Mouse (Mus musculus) MEL (cell line): ENCODE measurements around the gene Tnpo1. TPM values are rescaled to one million over a fixed set of nuclear protein-coding genes. Genes with fewer than 3 reads are reported as not detected.
A peak's percentile ranks its signal among the peaks of the same experiment; 100 is the strongest.

ENCODE experiments used
- DNase-seq: peaks from one replicate; pipeline ENCODE4 v3.0.0; 2011; ENCODE audit warnings: low read depth, low spot score
- H3K27ac ChIP-seq: 2 replicates; pipeline ENCODE4 v1.5.1; 2012; ENCODE audit warnings: low read depth, mild to moderate bottlenecking, control low read depth, low read length, moderate library complexity; ENCODE audit not compliant: control insufficient read depth
- H3K27me3 ChIP-seq, 2 experiments: fragments of 150-350 bp in 1 of 2; sonication (generic) in 1 of 2; 2 replicates each; pipeline ENCODE4 v1.6.1; 2012; ENCODE audit warnings: low read length in 2 of 2, mild to moderate bottlenecking in 2 of 2, improper control_type of control experiment in 1 of 2, moderate library complexity in 1 of 2; ENCODE audit not compliant: insufficient read depth in 2 of 2, control insufficient read depth in 1 of 2
- H3K36me3 ChIP-seq, 2 experiments: 2 replicates each; pipeline ENCODE4 v1.6.1; 2012 to 2014; ENCODE audit warnings: low read length in 2 of 2, improper control_type of control experiment in 1 of 2, inconsistent platforms in 1 of 2, mild to moderate bottlenecking in 1 of 2; ENCODE audit not compliant: insufficient read depth in 2 of 2, control insufficient read depth in 1 of 2
- H3K4me1 ChIP-seq, 2 experiments: fragments of 150-350 bp in 1 of 2; sonication (generic) in 1 of 2; 2 replicates each; pipeline ENCODE4 v1.6.1; 2012; ENCODE audit warnings: low read length in 2 of 2, improper control_type of control experiment in 1 of 2, mild to moderate bottlenecking in 1 of 2; ENCODE audit not compliant: insufficient read depth in 2 of 2, control insufficient read depth in 1 of 2
- H3K4me3 ChIP-seq, 2 experiments: fragments of 150-350 bp in 1 of 2; sonication (generic) in 1 of 2; 2 replicates each; pipeline ENCODE4 v1.5.1; 2012; ENCODE audit warnings: low read depth in 2 of 2, low read length in 2 of 2, mild to moderate bottlenecking in 2 of 2, moderate library complexity in 2 of 2, control low read depth in 1 of 2, improper control_type of control experiment in 1 of 2; ENCODE audit not compliant: control insufficient read depth in 1 of 2, insufficient read depth in 1 of 2
- H3K79me2 ChIP-seq: 2 replicates; pipeline ENCODE4 v1.6.1; 2012; ENCODE audit warnings: mild to moderate bottlenecking, low read length, moderate library complexity; ENCODE audit not compliant: control insufficient read depth, poor library complexity, insufficient read depth
- H3K9ac ChIP-seq: 2 replicates; pipeline ENCODE4 v1.6.1; 2012; ENCODE audit warnings: low read depth, mild to moderate bottlenecking, control low read depth, low read length, moderate library complexity; ENCODE audit not compliant: control insufficient read depth, poor library complexity, severe bottlenecking
- H3K9me3 ChIP-seq: fragments of 150-350 bp; sonication (generic); replicated peaks from 2 replicates; pipeline ENCODE4 v1.6.1; 2012; ENCODE audit warnings: mild to moderate bottlenecking, low read length, improper control_type of control experiment, moderate library complexity; ENCODE audit not compliant: insufficient read depth
- CHD2 ChIP-seq: IDR thresholded peaks from 2 replicates; pipeline ENCODE4 v1.6.1; 2011; ENCODE audit warnings: low read length, improper control_type of control experiment
- CTCF ChIP-seq, 3 experiments: IDR thresholded peaks in 2 of 3; conservative IDR thresholded peaks in 1 of 3; 2 replicates each; pipeline ENCODE4 v1.5.1; 2011 to 2012; ENCODE audit warnings: low read length in 3 of 3, low read depth in 2 of 3, mild to moderate bottlenecking in 2 of 3, improper control_type of control experiment in 1 of 3, inconsistent platforms in 1 of 3, mixed read lengths in 1 of 3, moderate library complexity in 1 of 3; ENCODE audit not compliant: control insufficient read depth in 1 of 3, insufficient read depth in 1 of 3, poor library complexity in 1 of 3, severe bottlenecking in 1 of 3
- HCFC1 ChIP-seq: IDR thresholded peaks from 2 replicates; pipeline ENCODE4 v1.6.1; 2012; ENCODE audit warnings: low read depth, mild to moderate bottlenecking, inconsistent platforms, low read length, improper control_type of control experiment, moderate library complexity
- MAFK ChIP-seq: IDR thresholded peaks from 2 replicates; pipeline ENCODE4 v1.6.1; 2011; ENCODE audit warnings: low read depth, mild to moderate bottlenecking, low read length, improper control_type of control experiment, borderline replicate concordance
- MYC ChIP-seq: IDR thresholded peaks from 2 replicates; pipeline ENCODE4 v1.6.1; 2011; ENCODE audit warnings: low read depth, mild to moderate bottlenecking, low read length, improper control_type of control experiment, moderate library complexity
- NRF1 ChIP-seq: IDR thresholded peaks from 2 replicates; pipeline ENCODE4 v1.6.1; 2014; ENCODE audit warnings: low read depth, mild to moderate bottlenecking, inconsistent platforms, low read length, improper control_type of control experiment, moderate library complexity; ENCODE audit not compliant: poor library complexity, insufficient read depth, severe bottlenecking
- POLR2A ChIP-seq, 2 experiments: IDR thresholded peaks; 2 replicates each; pipeline ENCODE4 v1.6.1; 2011 to 2012; ENCODE audit warnings: low read length in 2 of 2, mild to moderate bottlenecking in 2 of 2, control low read depth in 1 of 2, improper control_type of control experiment in 1 of 2, low read depth in 1 of 2, moderate library complexity in 1 of 2; ENCODE audit not compliant: control insufficient read depth in 1 of 2, insufficient read depth in 1 of 2, poor library complexity in 1 of 2
- RAD21 ChIP-seq: IDR thresholded peaks from 2 replicates; pipeline ENCODE4 v1.6.1; 2011; ENCODE audit warnings: mild to moderate bottlenecking, low read depth, low read length, improper control_type of control experiment
- RCOR1 ChIP-seq: IDR thresholded peaks from 2 replicates; pipeline ENCODE4 v1.6.1; 2012; ENCODE audit warnings: low read depth, mild to moderate bottlenecking, inconsistent platforms, low read length, improper control_type of control experiment
- SIN3A ChIP-seq: IDR thresholded peaks from 2 replicates; pipeline ENCODE4 v1.6.1; 2012; ENCODE audit warnings: low read length, improper control_type of control experiment, inconsistent platforms
- TBP ChIP-seq: IDR thresholded peaks from 2 replicates; pipeline ENCODE4 v1.8.0; 2011; ENCODE audit warnings: low read depth, low read length, improper control_type of control experiment
- TCF12 ChIP-seq: IDR thresholded peaks from 2 replicates; pipeline ENCODE4 v1.6.1; 2014; ENCODE audit warnings: low read depth, mild to moderate bottlenecking, inconsistent platforms, low read length, improper control_type of control experiment, moderate library complexity
- USF1 ChIP-seq: IDR thresholded peaks from 2 replicates; pipeline ENCODE4 v1.6.1; 2014; ENCODE audit warnings: low read depth, mild to moderate bottlenecking, inconsistent platforms, low read length, improper control_type of control experiment, moderate library complexity
- ZC3H11A ChIP-seq: IDR thresholded peaks from 2 replicates; pipeline ENCODE4 v1.6.1; 2012; ENCODE audit warnings: low read depth, mild to moderate bottlenecking, inconsistent platforms, low read length, improper control_type of control experiment
- ZKSCAN1 ChIP-seq: IDR thresholded peaks from 2 replicates; pipeline ENCODE4 v1.6.1; 2012; ENCODE audit warnings: low read depth, mild to moderate bottlenecking, inconsistent platforms, low read length, improper control_type of control experiment, moderate library complexity
- ZMIZ1 ChIP-seq: IDR thresholded peaks from 2 replicates; pipeline ENCODE4 v1.6.1; 2012; ENCODE audit warnings: low read depth, mild to moderate bottlenecking, inconsistent platforms, low read length, improper control_type of control experiment, moderate library complexity
- polyA plus RNA-seq, 2 experiments: library from polyadenylated mRNA; stranded (reverse) in 1 of 2; unstranded in 1 of 2; fragments of >175 nt in 1 of 2; fragments of >200 nt in 1 of 2; gene quantifications; 2 replicates each; pipeline versions ENCODE4 v1.2.1 to v1.2.4; 2012; ENCODE audit warnings: low replicate concordance in 2 of 2, low read depth in 1 of 2; ENCODE audit not compliant: insufficient read length in 2 of 2, insufficient read depth in 1 of 2, missing spikeins in 1 of 2
- total RNA-seq: library from RNA; depleted of rRNA; stranded (reverse); fragments of 300-350 nt; gene quantifications from 2 replicates; pipeline ENCODE4 v1.2.3, GENCODE M21; 2012

Gene Tnpo1
- total and polyA plus RNA-seq, 3 experiments: 48.0 to 123 (median 89.6) TPM

GRCm38 (mm10) chr13:98871263-98871662 is 54.9 kb downstream of the Tnpo1 start:
- no peak overlapping the region for H3K9ac ChIP-seq
- peaks cover 14 to 19% of the 10 kb centered on the region in 2 experiments for H3K4me1 ChIP-seq
- no peaks in the 10 kb centered on the region for H3K27me3 ChIP-seq
- peak overlapping the region; percentile 22; the same call in 1 of the 2 replicates for H3K27ac ChIP-seq
- H3K79me2 ChIP-seq: peaks cover 3% of the 10 kb centered on the region; the same call in 1 of the 2 replicates
- TF ChIP-seq POLR2A (IDR thresholded peaks at IDR 0.05; ENCODE audit: control insufficient read depth in 1 of 2, insufficient read depth in 1 of 2, low read depth in 1 of 2, low read length in 2 of 2, poor library complexity in 1 of 2) (0 out of 4 replicates have a peak, but pooled peaks of 1 of the 2 experiments have one; percentile 29), HCFC1 (no peak)
- H3K36me3 ChIP-seq: peaks cover 34 to 38% of the 10 kb centered on the region in 2 experiments
- H3K9me3 ChIP-seq: no peaks in the 10 kb centered on the region
- peak; percentile 87 for DNase-seq
- no peak overlapping the region for H3K4me3 ChIP-seq

GRCm38 (mm10) chr13:98868236-98868923 is 57.8 kb downstream of the Tnpo1 start:
- no peaks in the 10 kb centered on the region for H3K9me3 ChIP-seq
- no peak overlapping the region for H3K9ac ChIP-seq
- TF ChIP-seq CHD2 (no peak), TCF12 (no peak), CTCF (IDR thresholded peaks at IDR 0.05 in 2 of 3, conservative IDR thresholded peaks at IDR 0.05 in 1 of 3; ENCODE audit: control insufficient read depth in 1 of 3, insufficient read depth in 1 of 3, low read depth in 2 of 3, low read length in 3 of 3, poor library complexity in 1 of 3, severe bottlenecking in 1 of 3) (no peak), RCOR1 (no peak), ZC3H11A (no peak), TBP (no peak), RAD21 (no peak), SIN3A (no peak), USF1 (no peak), MYC (no peak), NRF1 (no peak), MAFK (no peak), ZKSCAN1 (no peak), ZMIZ1 (no peak)
- H3K36me3 ChIP-seq: peaks cover 31% of the 10 kb centered on the region in 2 experiments
- H3K79me2 ChIP-seq: 0 out of 2 replicates have a peak, but pooled peaks cover 1% of the 10 kb centered on the region
- no peaks in the 10 kb centered on the region for H3K27me3 ChIP-seq
- peaks cover 14 to 19% of the 10 kb centered on the region in 2 experiments for H3K4me1 ChIP-seq
- peak; percentile 29 for DNase-seq
- H3K27ac ChIP-seq: no peak overlapping the region
- no peak overlapping the region for H3K4me3 ChIP-seq
